Mouse (Mus musculus): ENCODE data around the gene Sqstm1. TPM values are rescaled to one million over a fixed set of nuclear protein-coding genes. Genes with fewer than 3 reads are reported as not detected.

Gene Sqstm1
- polyA plus RNA-seq, 3 experiments from 2014 or later: 44.8 to 78.4 (median 66.5) TPM

DNA sequence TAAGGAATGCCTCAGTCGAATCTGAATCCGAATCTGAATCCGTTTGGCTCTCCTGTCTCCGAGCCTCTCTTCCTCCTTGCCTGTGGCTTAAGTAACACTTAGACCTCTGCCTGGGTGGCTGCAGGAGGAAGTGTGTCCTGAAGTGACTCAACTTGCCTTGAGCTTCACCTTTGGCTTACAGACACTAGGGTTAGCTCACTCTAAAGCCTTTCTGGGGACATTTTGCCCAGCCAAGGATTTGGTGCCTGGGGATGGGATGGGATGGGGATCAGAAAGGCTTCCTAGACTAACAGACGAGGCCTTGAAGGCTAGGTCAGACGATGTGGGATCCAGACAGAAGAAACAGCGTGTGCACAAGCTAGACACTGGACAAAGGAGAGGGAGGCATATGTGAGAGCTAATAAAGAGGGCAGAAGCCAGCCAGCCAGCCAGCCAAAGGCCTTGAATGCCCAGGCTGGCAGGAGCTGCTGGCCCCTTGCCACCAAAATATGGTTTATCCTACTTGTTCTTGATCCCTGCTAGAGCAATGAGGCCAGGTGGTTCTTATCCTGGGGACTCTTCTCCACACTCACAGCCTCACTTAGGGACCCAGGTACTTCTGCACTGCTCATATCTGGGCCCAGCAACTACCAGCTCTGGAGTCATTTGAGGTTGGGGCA, 18.8 kb upstream of the Sqstm1 start:
- ATAC-seq: no peak

DNA sequence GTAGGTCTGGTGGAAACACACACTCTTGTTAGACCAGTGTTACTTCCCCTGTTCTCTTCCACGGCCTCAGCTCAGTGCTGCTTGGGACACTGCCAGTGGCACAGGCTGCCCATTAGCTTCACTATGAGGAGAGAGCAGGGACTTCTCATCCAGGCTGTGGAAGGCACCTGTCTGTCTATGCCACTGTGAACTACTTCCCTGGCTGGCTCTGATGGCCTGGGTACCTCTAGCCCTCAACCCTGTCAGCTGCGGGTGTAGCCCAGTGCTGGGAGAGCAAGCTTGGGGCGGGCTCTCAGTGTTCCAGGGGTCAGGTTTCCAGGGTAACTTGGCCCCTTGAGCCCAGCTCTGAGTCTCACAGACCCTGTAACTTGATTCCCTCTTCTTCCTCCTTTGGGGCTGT, 18.1 kb upstream of the Sqstm1 start:
- no peak for ATAC-seq

DNA sequence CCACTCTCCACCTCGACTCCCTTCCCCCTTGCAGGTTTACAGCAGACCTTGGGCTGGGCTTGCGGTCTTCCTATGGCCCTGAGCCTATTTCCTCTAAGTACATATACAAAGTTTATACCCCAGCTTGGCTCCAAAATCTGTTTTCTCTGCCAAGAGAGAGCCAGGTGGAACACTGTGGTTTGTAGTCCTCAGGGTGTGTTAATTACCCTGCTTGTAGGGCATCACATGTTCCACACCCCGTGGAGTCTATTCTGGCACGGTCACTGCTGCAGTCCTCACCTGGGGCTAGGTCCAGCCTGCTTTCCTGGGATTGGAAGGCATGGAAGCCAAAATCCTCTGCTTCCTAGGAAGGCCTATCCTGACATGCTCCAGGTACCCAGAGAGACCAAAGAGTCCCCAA, 17.1 kb upstream of the Sqstm1 start:
- no peak for ATAC-seq

DNA sequence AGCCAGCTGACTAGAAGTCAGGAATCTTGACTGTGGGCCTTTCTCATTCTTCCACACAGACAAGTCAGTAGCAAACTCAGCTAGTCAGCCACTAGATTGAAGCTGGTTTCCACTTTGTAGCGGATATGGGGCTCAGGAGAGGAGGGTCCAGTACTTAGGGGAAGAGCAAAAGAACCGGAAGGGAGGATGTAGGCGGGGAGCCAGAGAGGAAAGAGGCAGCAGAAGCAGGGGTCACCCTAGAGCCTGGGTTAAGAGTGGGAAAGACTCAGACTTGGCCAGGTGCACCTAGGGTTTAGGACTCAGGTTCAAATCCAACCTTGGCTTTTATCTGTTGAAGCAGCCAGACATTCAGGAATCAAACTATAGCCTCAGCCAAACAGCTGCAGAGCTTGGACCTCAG, 16.6 kb upstream of the Sqstm1 start:
- ATAC-seq: no peak

DNA sequence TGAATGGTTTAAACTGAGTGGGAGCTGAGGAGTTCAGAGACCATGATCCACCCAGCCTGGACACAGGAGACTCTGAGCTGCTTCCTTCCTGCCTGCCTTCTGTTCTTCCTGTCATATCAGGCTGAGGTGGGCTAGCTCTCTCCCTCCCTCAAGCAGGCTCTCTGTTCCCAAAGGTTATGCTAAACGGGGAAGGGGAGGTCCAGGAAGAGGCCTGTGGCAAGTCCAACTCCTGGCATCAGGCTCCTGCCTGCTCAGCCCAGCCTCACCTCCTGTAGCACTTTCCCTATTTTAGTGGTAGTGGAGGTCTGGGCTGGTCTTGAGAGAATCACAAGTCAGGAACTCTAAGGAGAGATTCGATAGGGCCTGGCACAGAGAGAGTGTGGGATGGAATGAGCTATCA, 15.8 kb upstream of the Sqstm1 start:
- ATAC-seq: no peak

DNA sequence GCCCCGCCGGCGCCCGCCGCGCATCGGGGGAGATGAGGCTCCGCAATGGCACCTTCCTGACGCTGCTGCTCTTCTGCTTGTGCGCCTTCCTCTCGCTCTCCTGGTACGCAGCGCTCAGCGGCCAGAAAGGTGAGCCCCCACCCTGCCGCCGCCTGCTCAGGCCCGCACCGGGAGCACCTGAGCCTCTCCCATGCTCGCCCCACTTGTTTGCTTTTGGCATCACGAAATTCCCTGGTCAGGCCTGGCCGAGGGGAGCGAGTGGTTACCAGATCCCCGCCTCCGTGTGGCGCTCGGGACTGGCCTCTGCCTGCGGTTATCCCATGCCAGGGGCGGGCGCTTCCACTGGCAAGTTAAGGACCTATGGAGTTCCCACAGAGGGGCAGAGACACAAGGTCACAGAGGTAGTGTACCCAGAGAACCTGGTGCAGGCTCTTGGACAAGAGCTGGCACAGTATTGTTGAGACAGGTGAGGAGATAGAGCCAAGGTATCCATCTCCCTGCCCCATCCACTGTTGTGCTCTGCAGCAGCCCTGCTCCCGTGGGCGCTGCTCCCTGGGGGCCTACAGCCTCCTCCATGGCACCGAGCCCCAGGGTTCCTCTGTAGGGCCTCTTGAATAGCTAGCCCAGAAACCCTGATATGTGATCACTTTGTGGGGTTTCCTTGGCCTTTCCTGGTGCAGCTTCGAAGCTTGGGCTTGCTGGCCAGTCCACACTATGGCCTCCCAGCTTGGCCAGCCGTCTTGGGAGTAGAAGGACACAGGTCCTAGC, 15.2 kb upstream of the Sqstm1 start:
- ATAC-seq: peak; percentile 30

DNA sequence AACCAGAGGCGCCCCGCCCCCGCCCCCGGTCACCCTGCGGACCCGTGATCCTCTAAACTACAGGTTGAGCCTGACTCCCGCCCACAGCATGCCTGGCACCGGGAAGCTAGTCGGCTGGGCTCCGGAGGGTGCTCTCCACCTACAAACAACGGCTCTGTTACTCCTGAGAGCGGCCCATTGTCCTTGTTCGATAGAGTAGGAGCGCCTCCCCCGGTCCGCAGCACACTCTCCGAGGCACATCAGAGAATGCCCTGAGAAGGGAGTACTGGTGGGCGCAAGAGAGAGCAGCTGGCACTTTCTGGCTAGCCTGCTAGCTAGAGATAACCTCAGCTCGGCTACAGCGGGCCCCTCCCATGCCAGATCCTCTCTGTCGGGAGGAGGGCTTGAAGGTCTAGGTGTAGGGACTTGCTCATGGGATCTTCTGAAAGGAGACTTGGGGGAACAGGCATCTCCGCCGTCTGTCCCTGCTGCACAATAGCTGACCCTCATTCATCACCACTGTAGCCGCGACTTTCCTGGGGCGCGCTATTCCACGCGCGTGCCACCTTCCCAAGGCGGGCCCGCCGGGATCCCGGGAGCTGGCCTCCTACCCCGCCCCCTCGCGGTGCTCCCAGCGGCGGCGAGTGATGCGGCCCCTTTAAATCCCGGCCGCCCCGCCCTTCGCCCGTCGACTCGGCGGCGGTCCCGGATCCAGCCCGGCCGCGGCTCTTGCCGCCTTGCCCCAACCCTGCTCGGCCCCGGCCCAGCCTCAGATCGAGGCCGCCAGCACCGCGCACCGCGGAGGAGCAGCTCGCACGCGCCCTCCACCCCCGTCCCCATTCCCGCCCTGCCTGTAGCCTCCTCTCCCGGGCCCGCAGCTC, 14.3 kb upstream of the Sqstm1 start:
- peak; percentile 52 for ATAC-seq

DNA sequence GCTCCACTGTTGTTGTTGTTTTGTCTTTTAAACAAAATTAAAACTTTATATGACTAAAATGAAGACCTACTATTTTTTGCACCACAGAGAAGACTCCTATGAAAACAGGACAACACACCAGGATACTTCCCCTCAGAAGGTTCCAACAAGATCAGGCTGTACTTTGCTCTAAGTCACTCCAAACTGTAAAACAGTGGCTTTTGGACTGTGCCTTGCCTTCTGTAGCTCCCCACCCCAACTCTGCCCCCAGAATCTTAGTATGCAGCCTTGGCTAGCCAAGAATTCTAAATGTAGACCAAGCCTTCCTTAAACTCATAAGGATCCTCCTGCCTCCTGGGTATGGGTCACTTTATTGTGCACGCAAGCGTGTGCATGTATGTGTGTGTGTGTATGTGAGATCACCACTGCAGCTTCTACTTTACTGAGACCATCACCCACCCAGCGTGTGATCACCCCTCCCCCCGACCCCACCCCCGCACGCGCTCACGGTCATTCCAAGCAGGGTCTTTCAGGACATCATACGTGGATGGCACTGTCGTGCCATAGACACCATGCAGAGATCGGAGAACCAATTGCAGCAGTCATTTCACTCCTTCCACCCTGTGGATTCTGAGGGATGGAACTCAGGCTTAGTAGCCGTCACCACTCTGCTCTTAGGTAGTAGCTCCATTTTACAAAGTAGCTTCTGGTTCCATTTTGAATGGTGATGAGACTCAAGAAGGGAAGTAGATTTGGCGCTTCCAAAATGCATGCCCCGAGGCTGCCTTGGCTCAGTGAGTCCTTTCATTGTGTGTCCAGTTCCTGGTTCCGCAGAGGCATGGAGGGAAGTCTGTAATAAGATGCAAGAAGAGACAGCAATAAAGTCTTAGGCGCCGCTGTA, 13.4 kb upstream of the Sqstm1 start:
- ATAC-seq: peak; percentile 35

DNA sequence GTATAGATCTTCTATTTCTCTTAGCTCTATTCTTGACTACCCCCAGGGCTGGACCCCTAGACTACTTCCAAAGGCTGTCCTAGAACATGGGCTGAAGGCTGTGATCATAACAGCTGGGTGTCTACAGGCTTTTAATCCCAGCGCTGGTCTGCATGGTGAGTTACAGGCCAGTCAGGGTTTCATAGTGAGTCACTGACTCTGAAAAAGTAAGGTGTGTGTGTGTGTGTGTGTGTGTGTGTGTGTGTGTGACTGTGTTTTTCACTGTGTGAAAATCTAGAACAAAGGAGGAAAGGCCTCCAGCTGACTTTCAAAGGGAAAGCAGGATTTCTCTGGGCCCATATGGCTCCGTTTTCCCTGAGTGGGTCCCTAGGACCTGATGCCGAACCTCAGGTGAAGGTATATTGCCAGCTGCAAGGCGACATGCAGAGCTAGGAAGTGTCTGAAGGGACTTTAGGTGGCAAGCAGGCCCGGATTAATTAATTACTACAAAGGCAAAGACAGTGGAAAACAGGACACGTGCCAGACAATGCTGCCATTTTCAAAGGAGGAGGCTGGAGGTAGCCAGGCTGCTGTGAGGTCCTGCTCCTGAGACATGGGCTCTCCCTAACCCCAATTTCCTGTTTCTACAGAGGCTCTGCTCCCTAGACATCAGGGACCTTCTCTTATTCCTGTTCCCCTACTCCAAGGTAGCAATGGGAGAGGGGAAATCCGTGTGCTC, 12.1 kb upstream of the Sqstm1 start:
- ATAC-seq: no peak

DNA sequence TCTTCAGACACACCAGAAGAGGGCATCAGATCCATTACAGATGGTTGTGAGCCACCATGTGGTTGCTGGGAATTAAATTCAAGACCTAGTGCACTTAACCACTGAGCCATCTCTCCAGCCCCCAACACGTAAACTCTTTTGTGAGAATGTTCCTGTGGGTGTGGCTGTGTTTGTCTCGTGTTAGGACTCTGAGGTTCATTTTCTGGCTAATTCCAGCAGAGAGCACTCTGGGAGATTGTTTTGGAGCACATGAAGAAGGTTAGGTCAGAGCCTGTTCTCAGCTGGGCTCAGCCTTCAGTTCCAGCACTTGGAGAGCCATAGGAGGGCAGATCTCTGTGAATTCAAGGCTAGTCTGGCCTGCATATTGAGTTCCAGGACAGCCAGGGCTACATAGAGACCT, 9.2 kb upstream of the Sqstm1 start:
- no peak for ATAC-seq

DNA sequence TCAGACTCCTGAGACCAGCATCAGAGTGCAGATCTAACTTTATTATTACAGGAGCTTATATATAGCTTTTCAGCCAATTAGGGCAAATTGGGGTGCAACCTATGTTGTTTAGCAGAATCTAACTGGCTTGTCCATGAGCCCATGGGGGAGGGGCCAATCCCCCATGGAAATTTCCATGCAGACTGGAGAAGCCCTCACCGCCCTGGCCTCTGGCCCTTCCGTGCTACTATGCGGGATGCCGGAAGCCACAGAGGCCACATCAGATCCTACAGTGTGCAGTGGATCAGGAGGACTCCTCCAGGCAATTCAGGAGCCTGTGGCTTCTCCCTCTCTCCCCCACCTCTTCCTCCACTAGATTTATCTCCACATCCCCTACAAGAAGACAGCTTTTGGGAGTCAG, 7.2 kb upstream of the Sqstm1 start:
- ATAC-seq: no peak

DNA sequence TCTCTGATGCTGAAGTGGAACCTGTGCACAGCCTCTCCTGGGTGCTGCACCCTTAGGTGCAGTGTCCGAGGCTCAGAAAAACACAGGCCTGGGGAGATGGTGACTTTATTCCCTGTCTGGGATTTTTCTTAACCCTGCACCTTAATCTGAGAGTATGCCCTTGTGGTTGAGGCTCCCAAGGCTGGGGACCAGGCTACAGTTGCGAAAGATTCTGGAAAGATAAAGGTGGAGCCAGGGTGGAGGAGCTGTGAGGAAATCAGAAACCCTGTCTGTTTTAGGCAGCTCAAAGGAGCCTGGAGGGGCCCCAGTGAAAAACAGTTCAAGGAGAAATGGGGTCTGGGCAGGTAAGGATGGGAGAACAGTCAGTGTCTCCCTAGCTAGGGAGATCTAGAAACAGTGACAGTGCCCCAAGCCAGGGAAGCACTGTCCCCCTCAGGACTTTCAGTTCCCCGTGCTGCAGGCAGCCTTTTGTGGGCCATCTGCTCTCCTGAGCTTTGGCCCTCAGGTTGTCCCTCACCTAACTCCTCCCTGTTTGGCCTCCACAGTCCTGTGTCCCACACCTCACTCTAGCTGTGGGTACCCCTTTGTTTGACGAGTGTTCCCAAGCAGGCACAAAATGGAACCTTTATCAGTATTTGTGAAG, 6.2 kb upstream of the Sqstm1 start:
- ATAC-seq: no peak

DNA sequence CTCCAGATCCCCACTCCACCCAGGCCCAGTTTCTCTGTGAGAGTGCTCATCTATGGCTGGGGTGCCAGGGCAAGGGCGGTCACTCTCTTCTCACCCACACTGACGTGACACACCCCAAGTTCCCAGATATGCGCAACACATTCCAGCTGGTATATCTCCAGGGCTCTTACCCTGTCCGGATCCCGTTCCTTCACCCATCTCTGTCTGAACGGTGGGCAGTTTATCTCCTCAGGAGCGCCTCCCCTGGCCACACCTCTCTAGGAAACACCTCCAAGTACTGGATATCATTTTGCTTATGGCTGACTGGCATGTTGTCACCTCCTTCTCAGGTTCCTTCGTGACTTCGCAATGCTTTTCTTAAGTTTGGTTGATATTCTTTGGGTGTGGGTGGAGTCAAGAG, 5.0 kb upstream of the Sqstm1 start:
- ATAC-seq: no peak

DNA sequence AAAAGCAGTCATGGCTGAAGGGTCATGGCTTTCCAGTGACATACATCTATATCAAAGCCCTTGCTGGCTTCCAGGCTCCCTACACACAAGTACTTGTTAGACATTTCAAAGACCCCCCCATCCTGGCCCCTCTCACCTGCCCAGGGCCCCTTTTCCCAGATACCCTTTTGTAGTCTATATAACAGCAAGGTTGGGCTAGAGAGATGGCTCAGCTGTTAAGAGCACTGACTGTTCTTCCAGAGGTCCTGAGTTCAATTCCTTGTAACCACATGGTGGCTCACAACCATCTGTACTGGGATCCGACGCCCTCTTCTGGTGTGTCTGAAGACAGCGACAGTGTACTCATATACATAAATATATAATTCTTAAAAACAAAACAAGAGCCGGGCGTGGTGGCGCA, 4.0 kb upstream of the Sqstm1 start:
- ATAC-seq: no peak

DNA sequence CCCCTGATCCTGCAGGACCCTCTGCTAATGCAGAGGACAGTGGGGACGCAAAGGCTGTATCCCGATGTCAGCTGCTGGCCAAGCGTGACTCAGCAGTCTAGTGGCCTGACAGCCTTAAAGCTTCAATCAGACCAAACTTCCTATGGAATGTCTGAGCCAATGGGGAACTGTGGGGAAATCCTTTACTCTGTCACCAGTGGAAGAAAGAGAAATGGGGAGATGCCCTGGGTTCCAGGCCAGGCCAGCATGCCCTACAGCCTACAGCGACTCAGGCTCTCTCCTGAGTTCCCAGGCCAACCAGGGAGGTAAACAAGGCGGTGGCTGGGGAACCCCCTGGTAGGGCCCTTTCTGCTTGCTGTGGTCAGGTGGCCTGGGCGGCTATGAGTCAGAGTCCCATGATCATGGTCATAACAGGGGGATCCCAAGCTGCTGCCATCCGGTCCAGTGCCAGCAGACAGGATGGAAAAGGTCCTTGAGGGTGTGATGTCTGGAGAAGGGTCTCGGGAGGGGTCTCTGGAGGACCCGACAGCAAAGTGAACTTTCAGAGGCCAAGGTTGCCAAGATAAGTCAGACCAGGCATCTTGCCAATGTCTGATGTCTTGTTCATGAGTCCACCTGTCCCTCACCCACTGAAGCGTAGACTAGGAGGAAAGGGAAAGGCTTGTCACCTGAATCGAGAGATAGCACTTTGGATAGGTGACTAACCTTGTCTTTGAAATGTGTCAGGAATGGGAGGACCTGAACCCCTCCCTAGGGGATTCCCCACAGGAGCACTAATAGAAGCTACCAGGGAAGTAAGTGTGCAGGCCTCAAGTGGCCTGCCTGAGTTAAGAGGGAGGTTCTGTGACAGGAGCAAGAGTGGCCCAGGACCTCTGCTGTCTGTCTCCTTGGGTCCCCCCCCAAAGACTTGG, 2.5 kb upstream of the Sqstm1 start:
- ATAC-seq: no peak

DNA sequence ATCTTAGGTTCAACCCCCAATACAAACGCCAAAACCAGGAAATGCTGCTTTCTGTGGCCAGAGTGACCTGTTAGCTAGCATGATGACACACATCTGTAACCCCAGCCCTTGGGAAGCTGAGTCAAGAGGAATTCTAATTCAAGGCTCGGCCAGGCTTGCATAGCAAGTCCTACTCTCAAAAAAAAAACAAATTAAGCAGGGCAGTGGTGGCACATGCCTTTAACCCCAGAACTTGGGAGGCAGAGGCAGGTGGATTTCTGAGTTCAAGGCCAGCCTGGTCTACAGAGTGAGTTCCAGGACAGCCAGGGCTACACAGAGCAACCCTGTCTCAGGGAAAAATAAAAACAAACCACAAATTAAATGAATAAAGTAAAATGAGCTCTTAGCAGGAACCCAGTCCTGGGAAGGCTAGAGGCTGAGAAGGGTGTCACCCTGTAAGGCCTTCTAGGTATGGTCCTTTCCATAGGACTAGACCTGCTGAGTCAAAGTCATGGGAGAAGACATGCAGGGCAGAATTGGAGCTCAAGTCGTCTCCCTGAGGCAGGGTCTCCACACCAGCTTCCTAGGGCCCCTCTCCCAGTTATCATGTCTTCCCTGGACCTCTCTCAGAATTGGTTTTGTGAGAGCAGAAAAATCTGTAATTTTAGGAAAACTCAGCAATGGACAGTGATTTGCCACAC, 1.6 kb upstream of the Sqstm1 start:
- no peak for ATAC-seq

DNA sequence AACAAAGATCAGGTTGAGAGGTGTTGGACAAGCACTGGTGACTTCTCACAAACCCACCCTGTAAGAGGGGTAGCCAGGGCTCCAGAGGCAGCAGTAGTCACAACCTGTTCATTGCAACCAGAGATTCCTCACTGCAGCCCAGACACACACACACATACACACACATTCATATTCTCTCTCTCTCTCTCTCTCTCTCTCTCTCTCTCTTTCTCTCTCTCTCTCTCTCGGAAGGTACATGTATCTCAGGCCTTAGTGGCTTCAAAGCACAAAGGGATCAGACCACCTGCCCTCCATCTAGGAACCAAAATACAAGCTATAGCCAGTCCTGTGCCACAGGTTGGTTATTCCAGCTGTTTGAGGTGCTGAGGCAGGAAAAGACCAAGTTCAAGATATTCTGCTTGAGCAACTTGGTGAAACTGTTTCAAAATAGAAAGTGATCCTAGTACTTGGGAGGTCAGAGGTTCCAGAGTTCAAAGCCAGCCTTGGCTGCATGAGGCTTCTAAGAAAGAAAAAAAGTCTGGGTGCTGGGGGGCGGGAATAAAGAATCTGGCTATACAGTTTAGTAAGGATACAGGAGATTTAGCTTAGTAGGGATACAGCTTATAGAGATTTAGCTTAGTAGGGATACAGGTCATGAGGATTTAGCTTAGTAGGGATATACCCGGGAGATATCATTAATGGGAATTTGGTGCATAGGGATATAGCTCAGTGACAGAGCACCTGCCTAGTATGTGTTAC, 864 bp upstream of the Sqstm1 start:
- ATAC-seq: no peak

DNA sequence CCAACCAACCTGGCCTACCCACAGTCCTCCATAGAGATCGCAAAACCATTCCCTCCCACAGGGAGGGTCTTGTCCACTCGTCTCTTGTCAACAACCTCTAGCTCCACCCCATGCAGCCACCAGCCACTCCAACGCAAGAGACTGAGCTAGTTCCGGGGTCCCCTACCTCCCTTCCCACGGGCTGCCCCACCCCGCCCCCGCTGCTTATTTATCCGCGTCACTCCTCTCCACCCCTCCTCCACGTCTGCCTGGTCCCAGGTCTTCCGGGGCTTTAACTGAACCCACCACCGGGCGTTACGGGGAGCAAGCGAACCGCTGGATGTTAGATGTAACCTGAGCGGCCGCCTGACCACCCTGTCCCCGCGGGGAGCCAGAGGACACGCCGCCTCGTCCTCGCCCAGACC, 524 bp downstream of the Sqstm1 start:
- ATAC-seq: peak; percentile 83

DNA sequence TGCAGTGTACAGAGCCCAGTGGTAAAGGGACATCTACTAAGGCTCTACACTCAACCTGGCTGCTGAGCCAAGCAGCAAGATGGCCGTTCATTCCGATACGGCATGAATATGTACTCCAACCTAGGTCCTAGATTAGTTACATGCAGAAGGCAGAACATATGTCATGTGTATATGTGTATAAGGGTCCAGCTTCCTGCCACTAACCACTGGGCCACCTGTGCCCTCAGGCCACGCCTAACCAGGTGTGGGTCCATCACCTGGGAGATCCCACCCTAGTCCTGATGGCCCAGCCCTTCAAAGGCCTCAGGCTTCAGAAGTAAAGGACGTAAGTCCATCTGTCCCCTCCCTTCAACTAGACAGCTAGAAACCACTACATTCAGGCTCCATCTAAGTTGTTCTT, 2.6 kb downstream of the Sqstm1 start:
- no peak for ATAC-seq
